Mouse (Mus musculus): ENCODE measurements around the gene Reck.

DNA sequence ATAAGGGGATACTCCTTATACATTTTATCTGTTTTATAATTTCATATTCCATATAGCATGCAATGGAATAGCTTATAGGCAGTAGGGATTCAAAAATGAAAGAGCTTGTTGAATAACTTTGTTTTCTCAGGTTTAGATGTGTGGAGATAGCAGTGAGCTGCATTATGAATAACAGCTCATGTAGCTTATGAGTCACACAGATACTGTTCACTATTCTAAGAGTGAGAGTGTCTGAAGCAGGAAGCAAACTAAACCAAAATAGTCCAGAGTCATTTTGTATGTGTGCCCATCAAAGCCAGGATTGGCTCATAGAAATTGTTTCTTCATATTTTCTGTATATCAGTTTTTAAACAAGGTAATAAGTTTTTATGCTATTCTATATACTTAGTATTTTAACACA is 21.9 kb downstream of the Reck start:
- no peak for TF ChIP-seq POLR2A (IDR thresholded peaks at IDR 0.05; ENCODE audit: low read depth, low read length)
- TF ChIP-seq CTCF (IDR thresholded peaks at IDR 0.05; ENCODE audit: borderline replicate concordance, insufficient read depth, low read length) = no peak
